Mouse (Mus musculus): Measurements from ENCODE around the gene Eef1a1. TPM values are rescaled to one million over a fixed set of nuclear protein-coding genes. Genes with fewer than 3 reads are reported as not detected.
A peak's percentile ranks its signal among the peaks of the same experiment; 100 is the strongest.
"Not testable (repeated sequence)": the region's sequence is repeated elsewhere in the genome, so short reads cannot be mapped to it uniquely, and the experiment has no call there.

The Eef1a1 gene
- total RNA-seq, 2 experiments from 2014 or later, result 5,205 to 5,346 TPM

DNA sequence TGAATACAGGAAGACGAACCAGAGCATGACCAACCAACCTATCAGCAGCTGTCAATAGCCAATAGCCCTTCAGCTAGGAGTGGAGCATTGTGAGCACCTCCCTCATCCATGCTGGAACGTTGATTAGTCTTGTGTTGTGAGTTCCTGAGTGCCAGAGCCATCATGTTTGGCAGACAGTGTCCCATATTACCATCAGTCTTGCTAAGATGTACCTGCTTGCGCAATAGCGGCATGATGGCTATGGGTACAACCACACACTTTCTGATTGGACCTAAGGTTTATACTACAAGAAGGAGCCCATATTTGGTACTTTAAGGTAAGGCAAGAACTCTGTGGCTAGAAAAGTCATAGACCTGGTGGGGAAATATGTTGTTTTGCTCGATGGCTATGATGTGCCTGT lies 22.8 kb upstream of the Eef1a1 start:
- no peak for DNase-seq
- intact Hi-C loops (cut with DNase I), result no loop called here

DNA sequence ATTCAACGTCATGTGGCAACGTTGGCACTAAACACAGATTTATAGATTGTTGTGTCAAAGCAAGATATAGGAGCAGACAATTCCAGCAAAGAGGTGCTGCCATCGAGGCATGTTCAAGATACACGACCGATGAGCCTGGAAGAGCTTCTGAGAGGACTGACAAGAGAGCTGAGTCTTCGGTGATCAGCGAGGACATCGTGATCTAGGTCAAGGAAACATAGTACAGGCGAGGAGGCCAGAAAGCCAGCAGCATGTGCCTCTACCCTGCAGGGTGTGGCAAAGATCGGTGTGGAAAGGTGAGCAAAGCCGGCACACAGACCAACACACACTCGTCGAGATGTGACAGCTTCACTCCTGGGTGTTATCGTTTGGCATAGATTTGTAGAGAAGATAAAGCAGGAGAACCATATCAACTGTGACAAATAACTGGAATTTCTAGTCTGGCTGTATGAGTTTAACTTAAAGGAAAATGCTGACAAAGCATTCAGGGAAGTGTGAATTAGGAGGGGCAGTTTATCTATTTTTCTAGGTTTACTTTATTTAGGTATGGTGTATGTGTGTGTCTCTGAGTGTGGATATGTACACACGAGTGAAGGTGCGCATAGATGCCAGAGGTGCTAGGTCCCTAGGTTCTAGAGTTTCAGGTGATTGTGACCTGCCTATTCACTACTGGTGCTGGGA lies 19.3 kb upstream of the Eef1a1 start:
- DNase-seq, result no peak
- intact Hi-C loops (cut with DNase I), result no loop called here

DNA sequence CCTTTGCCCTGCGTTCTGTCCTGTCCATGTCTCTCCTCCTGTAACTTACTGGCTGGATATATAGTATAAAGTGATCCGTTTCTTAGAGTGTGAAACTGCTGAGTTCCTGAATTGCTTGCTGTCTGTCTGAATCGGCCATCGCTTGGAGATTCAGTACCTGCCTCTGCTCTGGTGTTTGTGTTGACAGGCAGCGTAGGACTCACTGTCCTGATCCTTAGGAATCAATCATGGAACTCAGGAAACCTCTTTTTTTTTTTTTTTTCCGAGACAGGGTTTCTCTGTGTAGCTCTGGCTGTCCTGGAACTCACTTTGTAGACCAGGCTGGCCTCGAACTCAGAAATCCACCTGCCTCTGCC lies 17.7 kb upstream of the Eef1a1 start:
- DNase-seq, result no peak
- intact Hi-C loops (cut with DNase I), result no loop called here

DNA sequence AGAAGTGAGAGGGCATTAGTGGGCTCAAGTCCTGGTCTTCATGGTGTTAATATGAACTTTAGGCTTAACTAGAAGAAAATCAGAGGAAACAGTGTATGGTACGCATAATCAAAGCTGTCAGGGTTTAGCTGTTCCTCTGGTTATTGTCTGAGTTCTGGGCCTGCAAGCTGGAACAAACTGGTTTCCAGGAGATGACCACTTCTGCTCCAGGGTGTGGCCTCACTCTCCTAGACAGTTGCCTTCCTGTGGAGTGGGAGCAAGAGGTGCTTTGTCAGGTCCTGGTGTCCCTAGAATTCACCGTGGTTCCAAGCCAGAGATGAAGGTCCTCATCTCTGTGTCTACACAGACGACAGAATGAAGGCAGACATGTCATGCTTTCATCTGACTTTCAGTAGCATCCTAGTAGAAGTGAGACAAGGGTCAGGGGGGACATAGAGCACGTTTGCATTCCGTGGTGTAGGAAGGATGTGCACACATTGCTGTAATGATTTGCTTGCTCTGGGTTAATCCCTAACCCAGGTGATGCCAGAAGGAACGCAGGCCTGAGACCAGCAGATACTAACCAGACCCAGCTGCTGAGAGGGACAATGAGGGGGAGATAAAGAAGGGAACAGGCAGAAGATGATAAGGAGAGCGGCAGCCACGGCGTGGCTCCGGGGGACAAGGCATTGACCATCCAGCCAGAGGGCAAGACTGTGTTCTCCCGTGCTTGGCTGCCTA lies 17.2 kb upstream of the Eef1a1 start:
- intact Hi-C loops (cut with DNase I), result no loop called here
- DNase-seq, result no peak

DNA sequence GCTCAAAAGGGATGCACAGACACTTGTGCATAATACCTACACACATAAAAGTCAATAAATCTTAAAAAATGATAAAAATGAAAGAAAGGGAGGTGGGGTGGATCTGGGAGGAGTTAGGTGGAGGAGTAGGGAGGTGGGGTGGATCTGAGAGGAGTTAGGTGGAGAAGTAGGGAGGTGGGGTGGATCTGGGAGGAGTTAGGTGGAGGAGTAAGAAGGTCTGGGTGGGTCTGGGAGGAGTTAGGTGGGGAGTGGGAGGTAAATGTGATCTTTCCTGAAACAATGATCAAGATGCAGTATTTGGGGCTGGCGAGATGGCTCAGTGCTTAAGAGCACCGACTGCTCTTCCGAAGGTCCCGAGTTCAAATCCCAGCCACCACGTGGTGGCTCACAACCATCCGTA lies 16.3 kb upstream of the Eef1a1 start:
- DNase-seq, result no peak
- intact Hi-C loops (cut with DNase I), result no loop called here

DNA sequence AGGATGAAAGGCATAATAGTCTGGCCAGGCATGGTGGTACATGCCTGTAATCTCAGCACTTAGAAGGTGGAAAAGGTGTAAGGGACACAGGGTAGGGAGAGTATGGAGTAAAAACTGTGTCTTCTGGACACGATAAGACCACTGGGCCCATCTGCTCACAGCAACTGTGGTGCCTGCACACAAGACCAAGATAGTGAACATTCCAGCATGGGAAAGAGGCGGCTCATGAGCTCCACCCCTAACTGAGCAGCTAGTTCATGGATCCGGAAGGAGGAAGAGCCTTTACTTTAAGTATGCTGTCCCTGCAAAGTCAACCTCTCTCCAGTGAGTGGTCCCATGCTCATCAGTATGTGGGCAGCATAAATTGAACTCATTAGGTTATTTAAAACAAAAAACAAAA lies 15.7 kb upstream of the Eef1a1 start:
- no peak for DNase-seq
- intact Hi-C loops (cut with DNase I), result no loop called here

DNA sequence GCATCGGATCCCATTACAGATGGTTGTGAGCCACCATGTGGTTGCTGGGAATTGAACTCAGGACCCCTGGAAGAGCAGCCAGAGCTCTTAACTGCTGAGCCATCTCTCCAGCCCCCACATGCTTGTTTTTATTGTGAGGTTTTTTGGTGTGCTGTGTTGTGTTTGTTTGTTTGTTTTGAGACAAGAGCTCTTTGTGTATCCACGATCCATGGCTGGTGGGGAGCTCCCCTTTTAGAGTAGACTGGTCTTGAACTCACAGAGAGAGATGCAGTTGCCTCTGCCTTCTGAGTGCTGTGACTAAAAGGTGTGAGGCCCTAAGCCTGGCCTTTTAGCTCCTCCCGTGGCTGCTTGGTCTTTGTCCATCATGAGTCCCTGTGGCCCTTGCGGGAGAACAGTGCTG lies 15.2 kb upstream of the Eef1a1 start:
- intact Hi-C loops (cut with DNase I), result no loop called here

DNA sequence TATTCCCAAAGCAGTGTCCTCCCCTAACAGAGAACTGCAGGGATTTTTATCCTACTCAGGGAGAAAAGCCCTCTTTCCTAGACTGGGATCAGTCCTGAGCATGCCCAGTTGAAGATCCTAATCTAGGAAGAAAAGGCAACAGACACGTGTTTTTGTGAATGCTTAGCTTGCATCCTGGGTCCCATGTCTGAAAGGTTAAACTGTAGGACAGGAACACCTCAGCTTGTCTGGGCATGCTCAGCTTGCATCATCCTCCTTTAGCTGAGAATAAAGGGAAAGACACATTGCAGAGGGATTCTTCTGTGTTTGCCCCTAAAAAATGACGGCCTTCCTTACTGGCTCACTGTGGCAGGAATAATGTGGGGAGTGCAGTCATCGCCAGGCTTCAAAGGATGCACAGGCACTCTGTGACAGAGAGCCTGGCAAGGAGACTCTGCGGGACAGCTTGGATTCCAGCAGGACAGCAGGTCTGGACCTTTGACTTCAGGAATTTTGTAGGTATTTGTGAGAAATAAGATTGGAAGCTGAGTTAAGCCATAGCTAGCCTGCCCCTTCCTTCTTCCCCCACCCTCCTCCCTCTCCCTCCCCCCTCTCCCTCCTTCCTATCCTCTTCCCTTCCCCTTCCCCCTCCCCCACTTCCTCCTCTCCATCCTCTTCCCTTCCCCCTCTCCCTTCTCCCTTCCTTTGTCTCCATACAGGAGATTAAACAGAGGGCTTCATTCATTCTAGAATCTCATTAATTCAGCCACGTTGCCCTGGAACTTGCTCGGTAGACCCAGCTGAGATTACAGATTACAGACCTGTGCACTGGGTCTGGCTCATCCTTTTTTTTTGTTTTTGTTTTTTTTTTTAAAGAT lies 14.5 kb upstream of the Eef1a1 start:
- intact Hi-C loops (cut with DNase I), result no loop called here
- DNase-seq, result no peak

More for the DNA sequence above, 15.2 kb upstream of the Eef1a1 start:
- DNase-seq, result no peak

DNA sequence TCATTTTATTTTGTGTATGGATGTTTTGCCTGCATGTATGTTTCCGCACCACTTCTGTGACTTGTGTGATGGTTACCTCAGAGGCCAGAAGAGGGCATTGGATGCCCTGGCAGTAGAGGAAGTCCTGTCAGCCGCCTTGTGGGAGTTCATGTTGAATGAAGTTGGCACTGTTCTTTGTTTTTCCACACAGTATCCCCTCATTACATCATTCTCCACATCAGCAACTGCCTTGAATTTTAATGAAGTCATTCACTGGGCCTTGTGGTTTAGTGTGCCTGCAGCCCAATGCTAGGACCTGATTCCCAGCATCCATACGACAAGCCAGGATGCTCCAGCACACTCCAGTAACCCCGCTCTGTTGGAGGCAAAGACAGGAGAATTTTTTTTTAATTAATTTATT lies 12.3 kb upstream of the Eef1a1 start:
- DNase-seq, result no peak
- intact Hi-C loops (cut with DNase I), result no loop called here

DNA sequence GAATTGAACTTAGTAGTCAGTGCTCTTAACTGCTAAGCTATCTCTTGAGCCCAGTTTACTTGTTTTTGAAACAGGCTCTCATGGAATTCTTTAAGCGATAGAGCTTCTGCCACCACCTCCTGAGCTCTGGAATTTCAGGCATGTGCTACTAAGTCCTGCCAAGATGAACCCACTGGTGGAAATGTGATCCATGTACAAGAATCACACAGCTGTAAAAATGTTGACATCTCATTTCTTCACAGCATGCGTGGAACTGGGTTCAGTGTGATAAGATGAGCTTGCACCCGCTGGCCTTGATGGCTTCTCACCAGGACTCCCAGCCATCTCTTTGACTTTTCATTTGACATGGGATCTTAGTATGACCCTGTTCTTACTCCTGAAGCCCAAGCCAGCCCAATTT lies 11.4 kb upstream of the Eef1a1 start:
- DNase-seq, result no peak
- intact Hi-C loops (cut with DNase I), result no loop called here

DNA sequence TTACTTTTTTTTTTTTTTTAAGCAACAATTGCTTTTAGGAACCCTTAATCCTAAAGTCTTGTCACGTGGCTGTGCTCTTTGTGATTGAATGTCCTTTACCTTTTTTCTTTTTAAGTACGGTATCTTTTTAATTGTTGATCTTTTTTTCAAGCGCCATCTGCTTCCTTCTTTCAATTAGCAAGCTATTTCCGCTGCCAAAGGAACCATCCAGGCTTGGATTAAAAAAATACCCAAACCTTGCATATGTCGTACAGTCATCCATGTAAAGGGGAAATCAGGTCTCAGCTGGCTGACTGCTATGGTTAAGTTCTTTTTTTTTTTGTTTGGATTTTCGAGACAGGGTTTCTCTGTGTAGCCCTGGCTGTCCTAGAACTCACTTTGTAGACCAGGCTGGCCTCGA lies 4.2 kb upstream of the Eef1a1 start:
- intact Hi-C loops (cut with DNase I), result no loop called here
- no peak for DNase-seq

DNA sequence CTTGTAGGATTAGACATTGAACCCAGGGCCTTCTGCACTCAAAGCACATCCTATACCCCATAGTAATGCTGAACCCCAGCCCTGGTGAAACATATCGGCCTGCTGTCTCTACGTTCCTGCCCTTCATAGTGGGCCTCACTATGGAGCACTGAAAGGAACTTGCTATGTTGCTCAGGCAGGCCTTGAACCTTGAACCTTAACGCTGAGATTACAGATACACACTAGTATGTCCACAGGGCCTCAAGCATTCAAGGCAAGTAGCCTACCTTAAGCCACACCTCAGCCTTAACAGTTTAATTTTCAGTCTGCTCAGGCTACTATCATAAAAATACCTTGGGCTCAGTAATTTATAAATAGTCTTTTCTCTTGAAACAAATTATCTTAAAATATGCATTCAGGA lies 3.3 kb upstream of the Eef1a1 start:
- no peak for DNase-seq
- intact Hi-C loops (cut with DNase I), result no loop called here

DNA sequence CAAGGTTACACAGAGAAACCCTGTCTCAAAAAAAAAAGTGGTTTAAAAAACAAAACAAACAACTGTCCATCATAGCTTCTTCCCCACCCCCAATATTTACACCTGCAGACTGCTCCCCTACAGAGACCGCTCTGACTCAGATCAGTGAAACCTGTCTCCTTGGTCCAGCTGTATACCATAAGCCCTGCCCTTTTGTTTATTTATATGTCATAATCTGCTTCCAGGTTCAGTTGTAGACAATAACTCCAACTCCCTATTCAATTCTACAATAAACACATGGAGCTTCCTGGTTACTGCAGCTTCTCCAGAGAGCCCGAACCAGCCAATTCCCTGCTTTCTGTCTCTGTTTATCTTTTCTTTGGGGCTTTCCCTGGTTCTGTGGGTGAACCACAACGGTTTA lies 2.2 kb upstream of the Eef1a1 start:
- no peak for DNase-seq
- intact Hi-C loops (cut with DNase I), result no loop called here

DNA sequence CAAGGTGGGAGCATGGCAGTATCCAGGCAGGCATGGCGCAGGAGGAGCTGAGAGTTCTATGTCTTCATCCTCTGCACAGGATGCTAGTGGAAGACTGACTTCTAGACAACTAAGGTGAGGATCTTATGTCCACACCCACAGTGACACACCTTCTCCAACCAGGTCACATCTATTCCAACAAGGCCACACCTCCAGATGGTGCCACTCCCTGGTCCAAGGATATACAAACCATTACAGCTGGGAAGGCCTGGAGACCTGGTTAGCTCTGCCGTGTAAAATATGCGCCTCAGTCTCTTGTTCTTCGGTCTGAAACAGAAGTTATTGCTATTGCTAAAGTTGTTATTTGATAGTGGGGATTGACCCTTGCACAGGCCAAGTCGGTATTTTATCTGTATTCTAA lies 930 bp downstream of the Eef1a1 start:
- DNase-seq; intact Hi-C loops (cut with DNase I): not testable (repeated sequence)

DNA sequence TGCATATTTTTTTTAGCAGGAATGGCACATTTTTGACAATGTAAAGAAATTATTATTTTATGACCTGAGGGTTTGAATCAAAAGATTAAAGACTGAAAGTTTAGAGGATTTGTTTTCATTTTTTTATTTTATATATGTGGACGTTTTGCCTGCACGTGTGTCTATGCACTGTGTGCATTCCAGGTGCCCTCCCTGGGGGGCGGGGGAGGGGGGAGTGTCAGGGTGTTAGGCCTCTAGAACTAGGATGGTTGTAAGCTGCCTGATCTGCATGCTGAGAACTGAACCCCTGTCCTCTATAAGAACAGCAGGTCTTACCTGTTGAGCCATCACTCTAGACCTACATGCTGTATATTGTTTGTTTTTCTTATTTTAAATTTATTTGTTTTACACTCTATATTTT lies 4.3 kb downstream of the Eef1a1 start:
- intact Hi-C loops (cut with DNase I), result no loop called here
- no peak for DNase-seq

DNA sequence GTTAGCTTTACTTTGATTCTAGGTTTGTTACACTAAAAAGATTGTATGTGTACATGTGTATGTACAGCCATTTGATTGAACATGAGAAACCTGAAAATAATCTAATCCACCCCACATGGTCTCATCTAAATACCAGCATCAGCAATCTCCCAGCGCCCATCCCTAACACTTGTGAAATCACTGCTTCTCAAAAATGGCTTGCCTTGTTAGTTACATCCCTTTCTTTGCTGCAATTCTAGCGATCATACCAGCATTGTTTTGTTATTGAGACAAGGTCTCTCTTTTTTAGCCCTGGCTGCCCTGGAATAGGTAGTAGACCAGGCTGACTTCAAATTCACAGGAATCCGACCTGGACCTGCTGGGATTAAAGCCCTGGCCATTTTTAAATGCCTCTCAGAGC lies 6.6 kb downstream of the Eef1a1 start:
- DNase-seq, result no peak
- intact Hi-C loops (cut with DNase I), result no loop called here

DNA sequence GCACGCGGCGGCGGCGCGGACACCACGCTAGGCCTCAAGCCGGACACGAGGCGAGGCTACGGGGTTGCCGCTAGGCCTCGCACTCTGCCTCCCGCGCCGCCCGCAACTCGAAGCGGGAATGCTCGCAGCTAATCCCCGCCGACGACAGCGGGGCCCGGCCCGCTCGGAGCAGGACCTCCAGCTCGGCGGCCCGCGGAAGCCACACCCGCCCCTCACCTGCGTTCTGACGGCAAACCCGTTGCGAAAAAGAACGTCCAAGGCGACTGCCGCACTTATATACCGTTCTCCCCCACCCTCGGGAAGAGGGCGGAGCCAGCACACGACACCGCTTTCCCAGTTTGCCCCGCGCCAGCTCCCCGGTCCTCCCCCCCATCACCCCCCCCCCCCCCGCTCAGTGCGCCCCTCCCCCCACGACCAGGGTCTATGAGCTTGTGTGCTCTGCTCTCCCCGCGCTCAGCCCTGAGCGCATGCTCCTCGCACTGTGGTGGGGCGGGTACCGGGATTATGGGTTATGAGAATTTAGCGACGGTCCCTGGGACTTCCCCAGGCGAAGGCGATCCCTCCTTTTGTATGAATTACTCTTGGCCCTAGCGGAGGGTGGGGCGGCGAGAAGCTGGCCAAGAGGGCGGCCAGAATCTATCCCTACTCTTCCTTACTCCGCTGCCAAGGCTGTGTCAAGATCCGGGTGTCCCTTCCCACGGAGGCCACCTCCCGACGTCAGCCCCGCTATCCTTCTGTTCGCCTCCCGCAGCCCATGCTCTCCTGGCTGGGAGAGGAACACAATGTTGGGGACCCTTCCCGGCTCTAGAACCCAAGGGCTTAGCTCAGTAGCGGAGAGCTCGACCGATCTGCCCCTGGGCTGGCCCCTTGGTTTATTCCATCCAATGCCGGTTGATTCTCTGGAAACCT lies 7.3 kb downstream of the Eef1a1 start:
- peak; percentile 97 for DNase-seq
- intact Hi-C loops (cut with DNase I), result loop anchor here (2.0 kb wide), 1 partner anchor 39 kb away; no protein-coding TSS in a partner anchor

DNA sequence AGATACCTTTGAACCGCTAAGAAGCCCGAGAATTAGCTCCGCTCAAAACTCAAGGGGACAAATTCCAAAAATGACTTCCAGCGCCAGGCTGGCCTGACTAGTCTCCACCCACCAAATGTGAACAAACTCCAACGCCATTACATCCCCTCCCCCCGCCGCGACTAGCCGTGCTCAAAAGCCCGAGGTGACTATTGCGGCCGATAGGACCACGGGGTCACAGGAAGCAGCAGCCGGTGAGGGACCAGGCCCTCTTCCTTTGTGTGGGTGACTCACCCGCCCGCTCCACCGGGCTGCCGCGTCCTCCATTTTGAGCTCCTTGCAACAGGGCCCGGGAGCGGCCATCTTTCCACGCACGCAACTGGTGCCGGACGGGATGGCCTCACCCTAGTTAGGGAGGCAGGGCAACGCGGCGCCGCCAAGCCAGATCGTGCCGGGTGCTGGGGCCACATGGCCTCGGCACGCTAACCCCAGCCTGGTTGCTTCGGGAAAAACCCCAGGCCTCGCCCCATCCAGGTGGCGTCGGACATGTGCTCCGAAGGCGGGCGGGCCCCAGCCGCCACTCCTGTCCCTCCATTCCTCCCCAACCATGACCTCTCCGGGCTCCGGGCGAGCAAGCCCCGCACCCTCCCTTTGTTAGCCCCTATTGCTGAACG lies 8.1 kb downstream of the Eef1a1 start:
- peak; percentile 77 for DNase-seq
- intact Hi-C loops (cut with DNase I), result loop anchor here (2.0 kb wide), 1 partner anchor 40 kb away; no protein-coding TSS in a partner anchor

DNA sequence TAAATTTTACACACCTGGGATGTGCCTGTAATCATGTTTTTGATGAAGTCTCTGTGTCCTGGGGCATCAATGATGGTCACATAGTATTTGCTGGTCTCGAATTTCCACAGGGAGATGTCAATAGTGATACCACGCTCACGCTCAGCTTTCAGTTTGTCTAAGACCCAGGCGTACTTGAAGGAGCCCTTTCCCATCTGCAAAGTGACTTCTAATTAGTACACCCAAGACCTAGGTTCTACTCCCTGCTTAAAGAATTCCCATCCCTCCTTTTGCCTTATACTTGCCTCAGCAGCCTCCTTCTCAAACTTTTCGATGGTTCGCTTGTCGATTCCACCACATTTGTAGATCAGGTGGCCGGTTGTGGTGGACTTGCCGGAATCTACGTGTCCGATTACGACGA lies 8.7 kb downstream of the Eef1a1 start:
- intact Hi-C loops (cut with DNase I), result loop anchor here (2.0 kb wide), 1 partner anchor 41 kb away; no protein-coding TSS in a partner anchor
- not testable (repeated sequence) for DNase-seq

DNA sequence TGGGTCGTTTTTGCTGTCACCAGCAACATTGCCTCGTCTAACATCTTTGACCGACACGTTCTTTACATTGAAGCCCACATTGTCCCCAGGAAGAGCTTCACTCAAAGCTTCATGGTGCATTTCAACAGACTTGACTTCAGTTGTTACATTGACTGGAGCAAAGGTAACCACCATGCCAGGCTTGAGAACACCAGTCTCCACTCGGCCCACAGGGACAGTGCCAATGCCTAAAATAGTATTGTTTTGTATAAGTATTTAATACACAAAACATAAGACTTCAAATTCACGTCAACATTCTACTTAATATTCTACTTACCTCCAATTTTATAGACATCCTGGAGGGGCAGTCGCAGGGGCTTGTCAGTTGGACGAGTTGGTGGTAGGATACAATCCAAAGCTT lies 9.6 kb downstream of the Eef1a1 start:
- DNase-seq; intact Hi-C loops (cut with DNase I): not testable (repeated sequence)
